Mouse (Mus musculus): ENCODE data around the gene Gfer. TPM values are rescaled to one million over a fixed set of nuclear protein-coding genes. Genes with fewer than 3 reads are reported as not detected.
"Not testable (repeated sequence)": the region's sequence is repeated elsewhere in the genome, so short reads cannot be mapped to it uniquely, and the experiment has no call there.

Gene Gfer
- total RNA-seq, 2 experiments from 2014 or later: 21.5 TPM

GRCm38 (mm10) chr17:24695326-24696010, 488 bp downstream of the Gfer start:
- no peak for DNase-seq (ENCODE audit: extremely low spot score in 1 of 2, low spot score in 2 of 2)
- intact Hi-C loops (cut with DNase I): no loop called here

DNA sequence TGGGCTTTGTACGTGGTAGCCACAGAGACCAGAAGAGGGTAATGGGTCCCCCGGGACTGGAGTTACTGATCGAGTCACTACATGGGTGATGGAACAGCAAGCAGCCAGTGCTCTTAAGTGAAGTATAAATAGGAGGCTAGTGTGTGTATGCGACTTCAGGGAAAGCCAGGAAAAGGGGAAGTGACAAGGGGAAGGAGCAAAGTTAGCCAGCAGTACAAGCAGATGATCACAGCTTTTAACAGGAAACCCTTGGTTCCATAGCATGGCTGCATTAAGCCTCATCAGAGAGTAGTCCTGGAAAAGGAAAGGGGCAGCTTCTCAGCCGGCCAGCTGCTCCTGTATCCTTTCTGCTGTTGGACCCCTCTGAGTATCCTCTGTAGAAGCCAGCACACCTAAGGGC, 3.6 kb downstream of the Gfer start:
- intact Hi-C loops (cut with DNase I): no loop called here
- DNase-seq (ENCODE audit: extremely low spot score in 1 of 2, low spot score in 2 of 2): no peak

DNA sequence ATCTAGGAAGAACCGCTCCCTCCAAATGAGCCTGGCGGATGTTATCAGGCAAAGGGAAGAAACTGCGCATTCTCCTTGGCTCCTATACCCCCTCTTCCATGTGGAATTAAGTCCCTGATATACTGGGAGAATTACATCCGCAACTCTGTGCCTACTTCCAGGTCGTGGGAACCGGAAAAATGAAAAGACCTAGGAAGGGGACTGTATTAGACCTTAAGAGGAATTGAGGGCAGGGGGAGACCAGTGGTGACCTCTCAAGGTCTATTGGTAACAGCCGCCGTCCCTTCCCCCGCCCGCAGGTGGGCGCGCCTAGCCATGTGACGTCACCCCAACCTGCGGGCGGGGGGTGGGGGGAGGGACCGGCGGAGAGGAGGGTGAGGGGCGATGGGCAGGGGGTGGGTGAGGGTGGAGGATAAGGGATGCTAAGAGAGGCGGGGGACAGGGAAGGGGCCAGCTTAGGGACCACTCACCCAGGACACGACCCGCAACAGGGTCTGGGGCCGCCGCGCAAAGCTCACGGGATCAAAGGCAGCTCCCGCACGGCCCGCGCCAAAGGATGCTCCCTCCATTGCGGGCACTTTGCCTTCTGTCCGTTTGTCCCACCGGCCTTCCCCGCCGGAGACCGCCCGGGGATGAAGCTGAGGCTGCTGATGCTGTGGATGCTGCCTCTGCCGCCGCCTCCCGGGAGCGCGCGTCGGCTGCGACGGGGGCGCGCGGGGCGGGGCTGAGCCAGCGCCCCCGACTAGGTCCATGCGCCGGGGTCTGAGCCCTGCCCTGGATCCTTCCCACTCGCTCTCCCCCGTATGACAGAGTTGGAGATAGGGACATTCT, 6.5 kb downstream of the Gfer start, which contains the start of gene Syngr3:
TSS of gene Syngr3 (minus strand) at position 705 of the 831 bp plus-strand sequence.
- peak in 1 of 2 experiments; percentile 65 for DNase-seq (ENCODE audit: extremely low spot score in 1 of 2, low spot score in 2 of 2)
- intact Hi-C loops (cut with DNase I): no loop called here

- DNase-seq (ENCODE audit: extremely low spot score in 1 of 2, low spot score in 2 of 2): no peak
- intact Hi-C loops (cut with DNase I): no loop called here
Observed at GRCm38 (mm10) chr17:24687599-24687998, 8.4 kb downstream of the Gfer start.

DNA sequence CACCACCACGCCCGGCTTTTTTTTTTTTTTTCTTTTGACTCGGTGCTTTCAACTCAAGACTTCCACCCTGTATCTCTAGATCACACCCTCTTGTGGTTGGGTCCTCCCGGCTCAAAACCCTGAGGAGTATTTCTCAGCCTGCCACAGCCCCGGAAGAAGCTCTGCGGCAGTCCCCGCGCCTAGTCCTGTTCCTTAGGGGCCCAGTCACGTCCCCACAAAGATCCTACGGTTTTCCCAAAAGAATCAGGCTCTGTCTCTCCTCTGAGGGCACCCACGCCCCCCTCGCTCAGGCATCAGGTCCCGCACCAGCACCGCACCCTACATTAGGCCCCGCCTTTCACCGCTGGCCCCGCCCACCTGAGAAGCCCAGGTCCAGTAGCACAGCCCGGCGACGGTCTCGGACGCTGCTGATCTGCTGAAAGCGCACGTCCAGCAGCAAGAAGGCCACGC, 8.8 kb downstream of the Gfer start:
- intact Hi-C loops (cut with DNase I): no loop called here

DNA sequence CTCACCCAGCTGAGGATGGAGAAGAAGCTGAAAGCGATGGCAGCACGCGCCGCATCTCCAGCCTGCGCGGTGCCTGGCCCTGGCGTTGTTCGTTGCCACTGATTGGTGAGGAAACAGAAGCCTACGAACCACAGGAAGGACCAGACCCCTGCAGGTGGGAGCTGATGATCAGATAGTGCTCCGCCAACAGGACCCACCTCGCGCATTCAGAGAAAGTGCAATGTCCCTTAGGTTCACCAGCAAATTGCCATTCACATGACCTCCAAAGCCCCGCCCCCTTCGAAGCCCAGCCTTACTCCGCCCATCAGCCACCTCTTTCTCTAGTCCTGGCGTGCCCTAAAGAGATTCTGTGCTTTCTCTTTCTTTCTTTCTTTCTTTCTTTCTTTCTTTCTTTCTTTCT, 9.4 kb downstream of the Gfer start:
- no peak for DNase-seq (ENCODE audit: extremely low spot score in 1 of 2, low spot score in 2 of 2)
- intact Hi-C loops (cut with DNase I): no loop called here

More for the DNA sequence above, 8.8 kb downstream of the Gfer start:
- peak in 1 of 2 experiments; percentile 71 for DNase-seq (ENCODE audit: extremely low spot score in 1 of 2, low spot score in 2 of 2)

DNA sequence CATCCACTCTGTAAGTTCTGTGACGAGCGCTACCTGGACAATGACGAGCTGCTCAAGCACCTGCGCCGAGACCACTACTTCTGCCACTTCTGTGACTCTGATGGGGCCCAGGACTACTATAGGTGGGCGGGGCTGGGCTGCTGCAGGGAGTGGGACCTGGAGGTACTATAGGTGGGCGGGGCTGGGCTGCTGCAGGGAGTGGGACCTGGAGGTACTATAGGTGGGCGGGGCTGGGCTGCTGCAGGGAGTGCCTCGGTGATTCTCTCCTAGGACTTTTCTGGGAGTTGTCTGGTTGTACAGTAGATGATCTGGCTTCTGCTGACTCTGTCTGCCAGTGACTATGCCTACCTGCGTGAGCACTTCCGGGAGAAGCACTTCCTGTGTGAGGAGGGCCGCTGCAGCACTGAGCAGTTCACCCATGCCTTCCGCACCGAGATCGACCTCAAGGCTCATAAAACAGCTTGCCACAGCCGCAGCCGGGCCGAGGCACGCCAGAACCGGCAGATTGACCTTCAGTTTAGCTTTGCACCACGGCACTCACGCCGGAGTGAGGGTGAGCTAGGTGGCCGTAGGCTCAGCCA, 18.4 kb downstream of the Gfer start:
- DNase-seq (ENCODE audit: extremely low spot score in 1 of 2, low spot score in 2 of 2): no peak
- intact Hi-C loops (cut with DNase I): no loop called here

GRCm38 (mm10) chr17:24676877-24677276, 19.1 kb downstream of the Gfer start:
- no peak for DNase-seq (ENCODE audit: extremely low spot score in 1 of 2, low spot score in 2 of 2)
- intact Hi-C loops (cut with DNase I): no loop called here

GRCm38 (mm10) chr17:24676187-24676586, 19.8 kb downstream of the Gfer start:
- peak in 1 of 2 experiments; percentile 79 for DNase-seq (ENCODE audit: extremely low spot score in 1 of 2, low spot score in 2 of 2)
- intact Hi-C loops (cut with DNase I): no loop called here

- intact Hi-C loops (cut with DNase I): no loop called here
- no peak for DNase-seq (ENCODE audit: extremely low spot score in 1 of 2, low spot score in 2 of 2)
Observed at GRCm38 (mm10) chr17:24674277-24674676, 21.7 kb downstream of the Gfer start.

DNA sequence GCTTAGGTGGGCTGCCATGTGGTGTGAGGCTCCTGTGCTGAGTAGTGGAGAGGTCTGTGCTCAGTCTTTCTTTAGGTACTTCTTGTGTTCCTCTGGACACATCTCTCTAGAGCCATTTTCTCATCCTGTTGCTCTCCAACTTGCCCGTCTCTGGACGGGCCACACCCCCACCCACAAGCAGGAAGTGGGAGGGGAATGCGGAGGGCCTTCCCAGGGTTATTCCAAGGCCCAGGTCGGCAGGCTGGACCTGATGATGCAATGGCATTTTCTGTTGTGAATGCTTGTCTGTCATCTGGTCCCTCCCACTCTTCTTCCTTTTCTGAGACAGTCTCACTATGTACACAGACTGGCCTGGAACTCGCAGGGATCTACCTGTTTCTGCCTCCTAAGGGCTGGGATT, 23.8 kb downstream of the Gfer start:
- peak in 1 of 2 experiments; percentile 73 for DNase-seq (ENCODE audit: extremely low spot score in 1 of 2, low spot score in 2 of 2)

GRCm38 (mm10) chr17:24671346-24671745, 24.6 kb downstream of the Gfer start:
- intact Hi-C loops (cut with DNase I): no loop called here
- no peak for DNase-seq (ENCODE audit: extremely low spot score in 1 of 2, low spot score in 2 of 2)

More for the DNA sequence above, 23.8 kb downstream of the Gfer start:
- intact Hi-C loops (cut with DNase I): no loop called here

GRCm38 (mm10) chr17:24670246-24670844, 25.6 kb downstream of the Gfer start:
- DNase-seq (ENCODE audit: extremely low spot score in 1 of 2, low spot score in 2 of 2): no peak
- intact Hi-C loops (cut with DNase I): no loop called here

GRCm38 (mm10) chr17:24669545-24670245, 26.3 kb downstream of the Gfer start, which contains the start of gene Zfp598:
Gene Zfp598 (plus strand): TSS chr17:24669687.
- peak; percentile 91 to 97 for DNase-seq (ENCODE audit: extremely low spot score in 1 of 2, low spot score in 2 of 2)
- intact Hi-C loops (cut with DNase I): no loop called here

GRCm38 (mm10) chr17:24669214-24669544, 26.8 kb downstream of the Gfer start:
- intact Hi-C loops (cut with DNase I): not testable (repeated sequence)

DNA sequence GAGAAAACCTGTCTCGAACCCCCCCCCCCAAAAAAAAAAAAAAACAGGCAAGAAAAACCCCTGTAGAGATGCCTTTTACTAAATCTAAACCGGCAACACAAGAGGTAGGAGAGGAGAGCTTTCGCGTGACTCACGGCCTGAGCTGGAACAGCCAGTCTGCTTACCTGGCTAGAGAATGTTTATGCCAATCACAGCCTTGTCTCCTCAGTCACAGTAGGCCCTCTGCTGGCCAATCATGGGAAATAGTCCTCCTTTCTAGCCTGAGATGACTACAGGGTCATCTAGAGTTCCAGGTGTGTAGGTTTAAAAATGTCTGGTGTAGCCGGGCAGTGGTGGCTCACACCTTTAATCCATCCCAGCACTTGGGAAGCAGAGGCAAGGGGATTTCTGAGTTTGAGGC, 28.5 kb downstream of the Gfer start:
- intact Hi-C loops (cut with DNase I): no loop called here
- peak in 1 of 2 experiments; percentile 60 for DNase-seq (ENCODE audit: extremely low spot score in 1 of 2, low spot score in 2 of 2)

More at GRCm38 (mm10) chr17:24669214-24669544, 26.8 kb downstream of the Gfer start:
- not testable (repeated sequence) for DNase-seq (ENCODE audit: extremely low spot score in 1 of 2, low spot score in 2 of 2)

- DNase-seq (ENCODE audit: extremely low spot score in 1 of 2, low spot score in 2 of 2); intact Hi-C loops (cut with DNase I): not testable (repeated sequence)
Observed at GRCm38 (mm10) chr17:24667011-24667410, 28.9 kb downstream of the Gfer start.

DNA sequence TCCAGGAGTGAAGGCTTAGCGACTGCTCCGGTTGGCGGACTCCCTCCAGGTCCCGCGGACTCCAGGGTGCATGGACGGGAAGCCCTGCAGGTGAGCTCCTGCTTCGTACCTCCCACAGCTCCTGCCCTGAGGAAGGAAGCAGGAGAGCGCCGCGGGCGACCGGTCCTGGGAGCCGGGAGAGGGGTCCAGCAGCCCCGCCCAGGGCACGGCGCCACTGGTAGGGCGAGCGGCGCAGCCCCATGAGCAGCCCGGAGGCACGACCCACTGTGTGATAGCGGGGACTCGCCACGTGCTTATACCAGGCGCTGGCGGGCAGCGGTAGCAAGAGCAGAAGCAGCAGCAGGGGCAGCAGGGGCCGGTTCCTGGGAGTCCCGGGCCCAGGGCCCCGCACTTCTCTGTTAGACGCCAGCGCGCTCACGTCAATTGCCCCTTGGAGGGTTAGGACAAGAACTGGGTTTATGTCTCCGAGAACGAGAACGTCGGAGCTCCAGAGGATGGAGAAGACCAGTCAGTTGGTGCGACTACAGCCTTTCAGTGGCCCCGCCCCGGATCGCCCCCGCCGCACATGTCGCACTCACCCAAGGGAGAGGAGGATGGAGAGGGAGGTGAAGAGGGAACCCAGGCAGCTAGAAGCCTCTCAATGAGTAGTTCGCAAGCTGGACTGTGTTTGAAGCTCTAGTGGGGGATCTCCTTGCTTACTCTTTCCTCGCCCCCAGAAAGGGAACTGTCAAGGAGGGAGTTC, 37.8 kb downstream of the Gfer start, which contains the start of gene Npw:
TSS of gene Npw (minus strand) at position 441 of the 742 bp plus-strand sequence.
- no peak for DNase-seq (ENCODE audit: extremely low spot score in 1 of 2, low spot score in 2 of 2)
- intact Hi-C loops (cut with DNase I): no loop called here

Data from left cerebral cortex, postnatal 10 days (tissue).